Mouse (Mus musculus): ENCODE data around the gene Myo1c.

Gene Myo1c

DNA sequence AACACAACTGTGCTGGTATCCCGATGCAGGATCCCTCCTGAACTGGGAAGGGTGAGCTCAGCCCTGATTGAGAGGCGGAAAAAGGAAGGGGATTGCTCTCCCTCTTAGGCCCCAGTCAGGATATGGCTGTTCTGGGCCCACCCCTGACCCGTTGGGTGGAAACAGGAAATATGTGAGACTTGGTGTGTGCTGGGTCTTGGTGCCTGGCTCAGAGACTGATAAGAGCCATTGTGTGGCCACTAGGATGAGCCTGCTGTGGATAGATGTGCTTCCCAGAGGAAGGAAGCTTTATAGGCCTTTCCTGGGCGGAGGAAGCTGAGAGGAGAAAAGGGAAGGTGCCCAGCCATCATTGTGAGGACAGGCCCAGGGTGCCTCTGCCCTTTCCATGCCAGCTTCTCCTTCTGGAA is 1.1 kb upstream of the Myo1c start:
- no peak for DNase-seq (ENCODE audit: low spot score)

GRCm38 (mm10) chr11:75650958-75651425 is 688 bp downstream of the Myo1c start:
- no peak for DNase-seq (ENCODE audit: low spot score)

- DNase-seq (ENCODE audit: low spot score): peak; percentile 59
These were observed 1.3 kb downstream of the Myo1c start for GRCm38 (mm10) chr11:75651426-75652221.

GRCm38 (mm10) chr11:75652222-75652941 is 2.1 kb downstream of the Myo1c start:
- no peak for DNase-seq (ENCODE audit: low spot score)

GRCm38 (mm10) chr11:75652942-75653684 is 2.8 kb downstream of the Myo1c start:
- no peak for DNase-seq (ENCODE audit: low spot score)

- DNase-seq (ENCODE audit: low spot score): no peak
These were observed 3.6 kb downstream of the Myo1c start for GRCm38 (mm10) chr11:75653781-75654470.

DNA sequence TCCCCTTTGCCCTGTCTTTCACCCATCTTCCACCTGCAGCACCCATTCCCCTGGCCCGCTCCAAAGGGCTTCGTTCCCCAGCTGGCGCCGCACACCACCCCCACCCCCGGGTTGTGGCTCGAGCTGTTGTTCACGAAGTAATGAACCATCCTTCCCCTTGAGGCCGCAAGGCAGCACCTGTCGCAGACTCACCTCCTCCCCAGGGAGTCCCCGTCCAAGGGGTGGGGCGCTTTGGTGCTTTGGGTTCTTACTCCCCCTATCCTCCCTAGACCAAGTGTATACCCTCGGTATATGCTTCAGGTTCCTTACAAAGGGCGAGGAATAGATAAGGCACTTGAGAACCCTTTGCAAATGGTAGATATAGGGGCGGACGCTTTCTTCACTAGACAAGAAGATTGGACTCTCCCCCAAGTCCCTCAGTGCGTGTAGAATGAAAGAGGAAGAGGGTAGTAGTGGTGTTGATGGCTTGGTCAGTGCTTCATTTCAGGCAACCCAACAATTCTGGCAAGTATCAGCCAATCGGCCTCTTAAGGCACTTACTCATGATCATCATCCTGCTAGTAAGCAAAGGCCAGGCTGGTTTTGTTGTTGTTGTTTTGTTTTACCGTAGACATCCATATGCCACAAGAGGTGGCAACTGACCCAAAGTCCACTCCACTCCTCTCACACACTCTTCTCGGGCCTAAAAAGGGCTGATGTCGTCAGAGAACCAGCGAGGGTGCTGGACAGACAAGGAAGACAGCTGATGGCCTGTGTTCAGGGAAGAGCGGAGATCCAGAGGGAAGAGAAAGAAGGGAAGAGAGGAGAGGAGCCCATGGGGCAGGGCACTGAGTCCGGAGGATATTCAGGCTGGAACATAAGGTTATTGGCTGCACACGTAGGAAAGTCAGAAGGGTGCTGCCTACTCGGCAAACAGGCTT is 4.4 kb downstream of the Myo1c start:
- DNase-seq (ENCODE audit: low spot score): no peak

- no peak for DNase-seq (ENCODE audit: low spot score)
These were observed 5.6 kb downstream of the Myo1c start for GRCm38 (mm10) chr11:75655621-75656545.

GRCm38 (mm10) chr11:75656621-75657590 is 6.6 kb downstream of the Myo1c start:
- no peak for DNase-seq (ENCODE audit: low spot score)

GRCm38 (mm10) chr11:75657841-75658240 is 7.5 kb downstream of the Myo1c start:
- DNase-seq (ENCODE audit: low spot score): no peak

GRCm38 (mm10) chr11:75658311-75658710 is 8.0 kb downstream of the Myo1c start:
- no peak for DNase-seq (ENCODE audit: low spot score)

DNA sequence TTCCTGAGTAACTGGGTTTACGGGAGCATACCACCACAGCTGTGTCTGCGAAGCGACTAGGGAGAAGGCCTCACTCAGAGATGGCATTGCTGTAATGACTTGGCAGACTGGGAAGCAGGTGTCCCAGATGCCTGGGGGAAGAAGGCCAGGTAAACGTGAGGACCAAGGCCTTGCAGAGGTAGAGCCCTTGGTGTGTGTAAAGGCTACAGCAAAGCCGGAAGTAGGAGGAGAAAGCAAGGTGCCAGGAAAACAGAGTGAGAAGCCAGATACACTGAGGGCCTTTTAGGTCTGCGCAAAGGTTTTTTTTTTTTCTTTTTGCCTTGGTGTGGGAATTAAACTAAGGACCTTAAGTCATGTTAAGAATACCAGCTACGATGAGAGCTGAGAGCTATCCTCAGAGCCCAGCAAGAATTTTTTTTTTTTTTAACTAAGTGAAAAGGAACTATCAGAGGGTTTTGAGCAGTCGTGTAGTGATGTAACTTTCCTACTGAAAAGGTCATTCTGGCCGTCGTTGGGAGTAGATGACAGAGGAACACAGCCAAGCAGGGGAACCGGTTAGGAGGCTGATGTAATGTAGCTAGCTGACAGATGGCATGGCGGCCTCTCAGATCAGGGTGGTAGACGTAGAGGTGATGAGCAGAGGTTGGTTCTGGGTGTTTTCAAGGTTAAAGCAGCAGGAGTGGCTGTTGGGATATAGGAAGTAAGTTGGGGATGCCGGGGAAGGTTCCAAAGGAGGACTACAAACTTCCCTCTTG is 8.9 kb downstream of the Myo1c start:
- no peak for DNase-seq (ENCODE audit: low spot score)

GRCm38 (mm10) chr11:75660081-75660590 is 9.8 kb downstream of the Myo1c start:
- no peak for DNase-seq (ENCODE audit: low spot score)

- DNase-seq (ENCODE audit: low spot score): no peak
These were observed 10.9 kb downstream of the Myo1c start for GRCm38 (mm10) chr11:75660941-75661800.

- no peak for DNase-seq (ENCODE audit: low spot score)
These were observed 11.8 kb downstream of the Myo1c start for GRCm38 (mm10) chr11:75662131-75662530.

DNA sequence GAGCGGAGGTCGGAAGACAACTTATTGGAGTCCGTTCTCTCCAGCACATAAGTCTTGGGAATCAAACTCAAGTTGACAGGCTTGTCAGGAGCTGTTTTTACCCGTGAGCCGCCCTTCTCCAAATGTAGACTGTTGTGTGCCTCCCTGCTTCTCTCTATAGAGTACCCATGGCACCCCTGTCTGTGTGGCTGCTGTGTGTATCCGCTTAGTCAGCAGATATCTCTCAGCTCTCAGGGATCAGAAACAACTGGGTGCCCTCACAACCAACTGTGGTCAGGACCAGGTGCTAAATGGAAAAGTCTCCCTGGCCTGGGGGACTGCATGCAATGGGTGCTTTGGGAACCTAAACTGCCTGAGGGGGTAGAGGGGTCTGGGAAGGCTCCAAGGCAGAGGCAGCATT is 16.0 kb downstream of the Myo1c start:
- DNase-seq (ENCODE audit: low spot score): no peak

- no peak for DNase-seq (ENCODE audit: low spot score)
These were observed 18.3 kb downstream of the Myo1c start for GRCm38 (mm10) chr11:75668621-75669020.

Data from left cerebral cortex, adult 11 months (tissue).